Mouse (Mus musculus): ENCODE measurements around the gene H2-M10.3. TPM values are rescaled to one million over a fixed set of nuclear protein-coding genes. Genes with fewer than 3 reads are reported as not detected.

Gene H2-M10.3
- polyA plus RNA-seq (2015; fragmentation: Nextera tagmentation; extraction: Ambion mirVana) = not detected in 2 replicates

DNA sequence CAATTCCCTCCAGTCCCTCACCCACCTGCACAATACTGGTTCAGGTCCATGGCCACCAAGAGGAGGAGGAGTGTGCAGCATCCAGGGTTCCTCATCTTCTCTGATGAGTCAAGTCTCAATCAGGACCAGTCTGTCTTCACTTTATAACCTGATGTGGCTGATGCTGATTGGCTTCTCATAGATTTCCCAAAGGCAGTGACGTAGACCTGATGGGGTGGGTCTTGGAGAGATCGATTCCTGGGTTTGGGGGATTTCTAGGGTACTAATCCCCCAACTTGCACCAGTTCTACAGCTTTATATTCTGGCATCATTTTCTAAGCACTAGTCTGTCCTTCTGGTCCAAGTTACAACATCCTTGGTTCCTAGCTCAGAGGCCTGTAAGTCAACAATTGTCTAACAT lies at the start of gene H2-M10.3:
TSS of gene H2-M10.3 (minus strand) at position 101 of the 400 bp plus-strand sequence.

DNA sequence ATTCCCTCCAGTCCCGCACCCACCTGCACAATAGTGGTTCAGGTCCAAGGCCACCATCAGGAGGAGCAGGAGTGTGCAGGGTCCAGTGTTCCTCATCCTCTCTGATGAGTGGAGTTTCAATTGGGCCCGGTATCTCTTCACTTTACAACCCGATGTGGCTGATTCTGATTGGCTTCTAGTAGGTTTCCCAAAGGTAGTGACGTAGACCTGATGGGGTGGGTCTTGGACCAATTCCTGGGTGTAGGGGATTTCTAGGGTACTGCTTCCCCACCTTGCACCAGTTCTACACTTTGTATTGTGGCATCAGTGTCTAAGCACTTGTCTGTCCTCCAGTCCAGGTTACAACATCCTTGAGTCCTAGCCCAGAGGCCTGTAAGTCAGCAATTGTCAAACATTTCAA lies 42.2 kb downstream of the H2-M10.3 start, which contains the start of gene H2-M10.1:
TSS of gene H2-M10.1 (minus strand) at position 101 of the 400 bp plus-strand sequence.

Other genes with a start within 250 kb of the H2-M10.3 start
- not detected in 2 replicates for gene Gm19684, start 246.7 kb downstream of the H2-M10.3 start, polyA plus RNA-seq (2015; fragmentation: Nextera tagmentation; extraction: Ambion mirVana)
- not detected in 2 replicates for gene Gm7030, start 239.0 kb downstream of the H2-M10.3 start, polyA plus RNA-seq (2015; fragmentation: Nextera tagmentation; extraction: Ambion mirVana)
- gene Gm8909, start 199.9 kb downstream of the H2-M10.3 start, polyA plus RNA-seq (2015; fragmentation: Nextera tagmentation; extraction: Ambion mirVana) = not detected in 2 replicates
- gene H2-T3, start 178.1 kb downstream of the H2-M10.3 start, polyA plus RNA-seq (2015; fragmentation: Nextera tagmentation; extraction: Ambion mirVana) = not detected in 2 replicates
- 171 and 174 TPM in 2 replicates for gene Rpp21, start 110.3 kb downstream of the H2-M10.3 start, polyA plus RNA-seq (2015; fragmentation: Nextera tagmentation; extraction: Ambion mirVana)
- 14.9 and 15.9 TPM in 2 replicates for gene Trim39, start 96.2 kb downstream of the H2-M10.3 start, polyA plus RNA-seq (2015; fragmentation: Nextera tagmentation; extraction: Ambion mirVana)
- gene H2-M10.2, start 81.9 kb downstream of the H2-M10.3 start, polyA plus RNA-seq (2015; fragmentation: Nextera tagmentation; extraction: Ambion mirVana) = 0.20 TPM in 1 of 2 replicates, not detected in the other
- not detected in 2 replicates for gene H2-M10.1, start 42.3 kb downstream of the H2-M10.3 start, polyA plus RNA-seq (2015; fragmentation: Nextera tagmentation; extraction: Ambion mirVana)
- not detected in 2 replicates for gene H2-M10.4, start 93.9 kb upstream of the H2-M10.3 start, polyA plus RNA-seq (2015; fragmentation: Nextera tagmentation; extraction: Ambion mirVana)
- gene H2-M11, start 178.7 kb upstream of the H2-M10.3 start, polyA plus RNA-seq (2015; fragmentation: Nextera tagmentation; extraction: Ambion mirVana) = not detected in 2 replicates

Measured in neural tube, postnatal 0 days (tissue).